Mouse (Mus musculus): ENCODE measurements around the gene Tfb1m.

- no peak for TF ChIP-seq CTCF (IDR thresholded peaks at IDR 0.05; ENCODE audit: low read depth, low read length)
- no peak for TF ChIP-seq POLR2A (IDR thresholded peaks at IDR 0.05; ENCODE audit: insufficient read depth, low read length)
These were observed 27.0 kb downstream of the Tfb1m start for GRCm38 (mm10) chr17:3530549-3530948.

Measured in ES-Bruce4 (cell line).